Comparison of ENCODE assay signal across 27 mouse cellular contexts in genomic region chr9:108182806-108183506, GRCm38 (mm10). TPM values are rescaled to one million over a fixed set of nuclear protein-coding genes. Genes with fewer than 3 reads are reported as not detected.
A peak's percentile ranks its signal among the peaks of the same experiment; 100 is the strongest.
DNase-seq lines count a peak whose midpoint lies in the region; ATAC-seq and TF ChIP-seq lines count a peak whose summit lies in the region.
"Had no signal": no experiment of that assay in that cellular context is flagged by ENCODE, and none has a peak within 500 bp of the region (broad histone marks: within the 10 kb centered on the region; RNA-seq: fewer than 3 reads in every experiment).

No protein-coding gene starts in this region.

- TF ChIP-seq CTCF in left cerebral cortex, adult 2 months (IDR thresholded peaks at IDR 0.05), result no peak

- no peaks in the 10 kb centered on the region for H3K9me3 ChIP-seq in forebrain, embryonic 11.5 days (ENCODE audit: control insufficient read depth, low read length)
- H3K9me3 ChIP-seq: embryonic facial prominence, embryonic 12.5 days; forebrain, embryonic 15.5 days; G1E; hindbrain, embryonic 13.5 days; limb, embryonic 13.5 days; megakaryocyte, embryonic 14.5 days; midbrain, embryonic 12.5 days had no signal

- peak; percentile 17 for DNase-seq in CD4-positive, CD25-positive, alpha-beta regulatory T cell, adult 2 months (ENCODE audit: low read depth, low spot score)
- no peak for DNase-seq in left cerebral cortex, adult 2 months (ENCODE audit: extremely low spot score in 1 of 2, low spot score in 2 of 2)
- DNase-seq in left cerebral cortex, adult 11 months (ENCODE audit: low spot score), result no peak
- DNase-seq in CD4-positive helper T cell, adult 2 months (ENCODE audit: low read depth, low spot score), result peak; percentile 55
- peak; percentile 45 for DNase-seq in T-cell, adult 2 months (ENCODE audit: low spot score)
- DNase-seq in forebrain, embryonic 11.5 days (ENCODE audit: low spot score), result no peak
- no peak for DNase-seq in right cerebral cortex, postnatal 36 days (ENCODE audit: low spot score in 2 of 2)
- DNase-seq: adrenal gland, adult 8-10 months; embryo, embryonic 11 days; gastrocnemius, postnatal 36 days; heart, adult 18-20 months; heart, postnatal 4 days; kidney, adult 9 months; kidney, postnatal 10 days; lung, postnatal 4 days had no signal

- no peaks in the 10 kb centered on the region for H3K27me3 ChIP-seq in forebrain, embryonic 11.5 days (ENCODE audit: control insufficient read depth, insufficient read depth, low read length)
- H3K27me3 ChIP-seq: forebrain, embryonic 15.5 days; hindbrain, embryonic 13.5 days; midbrain, embryonic 12.5 days had no signal

- no peak for ATAC-seq in CD4-positive, CD25-positive, alpha-beta regulatory T cell, adult 4 months
- no peak for ATAC-seq in forebrain, embryonic 11.5 days (replicated peaks; ENCODE audit: low FRiP score)
- ATAC-seq: forebrain, embryonic 15.5 days; intestine, postnatal 0 days had no signal

- 77% methylated on average over 11 of the region's 11 CpGs for WGBS in forebrain, embryonic 11.5 days

- no peaks in the 10 kb centered on the region for H3K4me1 ChIP-seq in forebrain, embryonic 11.5 days (replicated peaks; ENCODE audit: control insufficient read depth, insufficient read depth, low read length)
- H3K4me1 ChIP-seq: embryonic facial prominence, embryonic 12.5 days; limb, embryonic 13.5 days had no signal

- H3K4me3 ChIP-seq in left cerebral cortex, adult 2 months, result no peak overlapping the region
- H3K4me3 ChIP-seq in forebrain, embryonic 11.5 days (ENCODE audit: low read depth, low read length), result no peak overlapping the region
- H3K4me3 ChIP-seq: embryonic facial prominence, embryonic 12.5 days; forebrain, embryonic 15.5 days; hindbrain, embryonic 13.5 days; limb, embryonic 13.5 days; megakaryocyte, embryonic 14.5 days; midbrain, embryonic 12.5 days; myocyte had no signal

- no peaks in the 10 kb centered on the region for H3K36me3 ChIP-seq in forebrain, embryonic 11.5 days (ENCODE audit: control insufficient read depth, insufficient read depth, low read length)
- H3K36me3 ChIP-seq: embryonic facial prominence, embryonic 12.5 days; G1E; limb, embryonic 13.5 days; midbrain, embryonic 12.5 days had no signal

- 0 out of 2 replicates have a peak overlapping the region, but pooled peaks have one; percentile 21 for H3K27ac ChIP-seq in left cerebral cortex, adult 2 months
- H3K27ac ChIP-seq in forebrain, embryonic 11.5 days (ENCODE audit: low read depth, low read length), result no peak overlapping the region
- H3K27ac ChIP-seq: embryonic facial prominence, embryonic 12.5 days; forebrain, embryonic 15.5 days; hindbrain, embryonic 13.5 days; limb, embryonic 13.5 days; midbrain, embryonic 12.5 days had no signal

- H3K4me2 ChIP-seq in forebrain, embryonic 11.5 days (ENCODE audit: low read depth, low read length, severe bottlenecking), result no peak overlapping the region
- H3K4me2 ChIP-seq: embryonic facial prominence, embryonic 12.5 days; forebrain, embryonic 15.5 days; heart, embryonic 11.5 days; hindbrain, embryonic 13.5 days; limb, embryonic 13.5 days; liver, embryonic 11.5 days; midbrain, embryonic 12.5 days had no signal

- intact Hi-C loops in left cerebral cortex, adult 2 months (cut with DNase I), result no loop called here

- no peak overlapping the region for H3K9ac ChIP-seq in forebrain, embryonic 11.5 days (ENCODE audit: low read length)
- H3K9ac ChIP-seq: embryonic facial prominence, embryonic 12.5 days; forebrain, embryonic 15.5 days; hindbrain, embryonic 13.5 days; limb, embryonic 13.5 days; midbrain, embryonic 12.5 days had no signal

RNA-seq across cellular contexts. Expression of gene Bsn, which starts 7.2 kb away (rescaled TPM):
- polyA plus RNA-seq in CD4-positive, CD25-positive, alpha-beta regulatory T cell, adult 4 months (2017; shearing (Covaris generic)), result under 1 TPM; 0.10 to 0.23 TPM
- 100 to 1,000 TPM; 300 to 320 TPM for total RNA-seq in left cerebral cortex, adult 2 months (2021)
- 2.5 and 3.0 TPM in 2 replicates for polyA plus RNA-seq in forebrain, embryonic 11.5 days (2014; fragmentation: Nextera tagmentation; extraction: Ambion mirVana)

Comparison
In these comparisons a context has a peak if more than half of its experiments do, and no peak if none do; other contexts are left out.
1. DNase-seq: peak in CD4-positive, CD25-positive, alpha-beta regulatory T cell, adult 2 months (single experiment), CD4-positive helper T cell, adult 2 months (single experiment) and T-cell, adult 2 months (single experiment); none in left cerebral cortex, adult 2 months (0 of 2), left cerebral cortex, adult 11 months (single experiment), forebrain, embryonic 11.5 days (single experiment) and right cerebral cortex, postnatal 36 days (0 of 2).